Mouse (Mus musculus): ENCODE measurements around the gene Spats2.
A peak's percentile ranks its signal among the peaks of the same experiment; 100 is the strongest.
"Not testable (repeated sequence)": the region's sequence is repeated elsewhere in the genome, so short reads cannot be mapped to it uniquely, and the experiment has no call there.

The Spats2 gene

GRCm38 (mm10) chr15:99225081-99225810, 99.5 kb downstream of the Spats2 start:
- DNase-seq (ENCODE audit: low spot score), result no peak

GRCm38 (mm10) chr15:99226090-99226489, 100.4 kb downstream of the Spats2 start:
- DNase-seq (ENCODE audit: low spot score), result no peak

DNA sequence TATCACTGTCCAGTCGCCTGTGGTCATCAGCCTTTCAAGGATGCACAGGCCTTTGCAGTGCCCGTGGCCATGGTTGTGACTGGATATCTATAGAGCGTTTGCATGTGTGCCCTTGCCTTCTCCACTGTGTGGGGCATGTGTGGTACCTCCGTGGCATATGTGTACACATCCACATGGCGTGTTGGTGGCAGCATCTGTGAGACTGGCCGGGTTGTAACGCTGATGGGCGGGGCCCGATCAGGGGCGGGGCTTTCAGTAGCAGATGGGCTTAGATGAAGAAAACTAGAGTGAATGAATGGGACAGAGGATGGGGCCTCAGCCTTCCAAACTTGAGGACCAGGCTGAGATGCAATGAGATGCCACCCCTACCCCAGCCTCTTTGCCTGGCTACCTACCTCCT, 106.3 kb downstream of the Spats2 start:
- no peak for DNase-seq (ENCODE audit: low spot score)

DNA sequence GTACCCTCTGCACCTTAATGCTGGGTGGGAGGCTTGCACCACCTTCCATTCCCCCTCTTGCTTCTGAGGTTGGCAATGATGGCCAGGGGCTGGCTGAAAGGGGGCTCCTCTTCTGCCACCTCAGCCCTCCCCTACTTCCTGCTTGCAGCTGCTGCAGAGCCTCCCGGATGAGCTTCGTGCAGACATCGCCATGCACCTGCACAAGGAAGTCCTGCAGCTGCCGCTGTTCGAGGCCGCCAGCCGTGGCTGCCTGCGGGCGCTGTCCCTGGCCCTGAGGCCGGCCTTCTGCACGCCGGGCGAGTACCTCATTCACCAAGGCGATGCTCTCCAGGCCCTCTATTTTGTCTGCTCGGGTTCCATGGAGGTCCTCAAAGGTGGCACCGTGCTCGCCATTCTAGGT, 108.0 kb downstream of the Spats2 start:
- no peak for DNase-seq (ENCODE audit: low spot score)

DNA sequence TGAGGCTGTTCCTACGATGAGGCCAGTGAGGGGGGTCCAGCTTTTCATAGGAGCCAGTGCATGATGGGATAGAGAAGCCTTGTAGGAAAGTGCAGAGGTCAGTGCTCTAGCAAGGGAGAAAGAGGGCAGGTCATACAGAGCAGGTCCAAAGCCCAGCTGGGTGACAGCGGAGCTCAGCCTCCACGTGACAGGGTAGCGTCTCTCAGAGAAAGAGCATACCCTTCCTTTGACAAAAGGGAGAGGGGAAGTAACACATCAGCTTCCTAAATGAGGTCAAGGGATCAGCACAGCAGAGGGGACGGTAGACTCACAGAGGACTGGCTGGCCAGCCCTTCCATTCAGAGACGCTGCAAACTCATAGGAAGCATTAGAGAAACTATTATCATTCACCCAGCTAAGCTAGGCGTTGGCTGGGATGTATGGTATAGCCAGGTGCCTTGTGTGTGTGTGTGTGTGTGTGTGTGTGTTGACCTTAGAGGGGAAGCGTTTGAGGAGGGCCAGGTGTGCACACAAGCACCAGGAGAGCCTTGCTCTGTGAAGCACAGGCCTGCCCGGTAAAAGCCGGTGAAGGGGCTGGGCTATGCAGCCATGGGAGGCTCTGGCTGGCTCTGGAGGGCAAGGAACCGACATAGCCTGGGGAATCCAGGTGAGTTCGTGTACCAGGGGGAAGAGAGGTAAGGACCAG, 108.8 kb downstream of the Spats2 start:
- no peak for DNase-seq (ENCODE audit: low spot score)

DNA sequence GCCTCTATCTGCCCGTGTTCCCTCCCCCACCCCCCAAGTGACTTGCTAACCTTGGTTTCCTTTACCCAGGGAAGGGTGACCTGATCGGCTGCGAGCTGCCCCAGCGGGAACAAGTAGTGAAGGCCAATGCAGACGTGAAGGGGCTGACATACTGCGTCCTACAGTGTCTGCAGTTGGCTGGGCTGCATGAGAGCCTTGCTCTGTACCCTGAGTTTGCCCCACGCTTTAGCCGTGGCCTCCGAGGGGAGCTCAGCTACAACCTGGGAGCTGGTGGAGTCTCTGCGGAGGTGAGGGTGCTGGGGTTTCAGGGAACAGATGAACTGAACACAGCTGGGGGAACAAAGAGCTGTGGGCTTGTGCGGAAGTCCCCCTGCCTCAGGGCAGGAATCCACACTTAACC, 112.3 kb downstream of the Spats2 start:
- no peak for DNase-seq (ENCODE audit: low spot score)

DNA sequence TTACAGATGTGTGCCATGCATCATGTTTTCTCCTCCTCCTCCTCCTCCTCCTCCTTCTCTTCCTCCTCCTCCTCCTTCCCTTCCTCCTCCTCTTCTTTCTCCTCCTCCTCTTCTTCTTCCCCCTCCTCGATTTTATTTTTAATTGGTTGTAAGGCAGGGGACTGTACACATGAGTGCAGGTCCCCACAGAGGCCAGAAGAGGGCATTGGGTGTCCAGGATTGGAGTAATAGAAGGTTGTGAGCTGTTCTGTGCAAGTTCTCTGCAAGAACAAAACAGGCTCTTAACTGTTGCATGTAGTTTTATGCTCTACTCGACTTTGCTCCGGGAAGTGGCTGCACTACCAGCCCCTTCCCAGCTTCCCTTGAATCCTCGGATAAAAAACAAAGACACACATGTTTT, 114.4 kb downstream of the Spats2 start:
- DNase-seq (ENCODE audit: low spot score), result peak; percentile 37

DNA sequence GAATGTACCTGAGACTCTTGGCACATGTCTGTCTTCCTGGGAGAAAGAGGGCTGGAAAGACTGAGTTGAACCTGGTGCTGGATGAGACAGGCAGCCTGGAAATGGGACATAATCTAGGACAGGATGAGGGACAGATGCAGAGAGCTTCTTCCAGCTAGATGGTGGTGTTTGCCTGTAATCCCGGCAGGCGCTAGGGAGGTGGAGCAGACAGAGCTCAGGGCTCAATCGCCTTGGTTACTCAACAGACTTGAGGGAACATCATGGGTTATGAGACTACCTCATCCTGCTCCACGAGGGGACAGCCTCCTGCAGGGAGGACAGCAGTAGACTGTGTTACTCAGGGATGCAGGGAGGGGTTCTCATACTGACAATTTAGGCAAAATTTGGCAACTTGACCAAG, 115.5 kb downstream of the Spats2 start:
- DNase-seq (ENCODE audit: low spot score), result no peak

- no peak for DNase-seq (ENCODE audit: low spot score)
Measured at GRCm38 (mm10) chr15:99242045-99242444, 116.3 kb downstream of the Spats2 start.

GRCm38 (mm10) chr15:99246736-99247135, 121.0 kb downstream of the Spats2 start:
- DNase-seq (ENCODE audit: low spot score), result not testable (repeated sequence)

DNA sequence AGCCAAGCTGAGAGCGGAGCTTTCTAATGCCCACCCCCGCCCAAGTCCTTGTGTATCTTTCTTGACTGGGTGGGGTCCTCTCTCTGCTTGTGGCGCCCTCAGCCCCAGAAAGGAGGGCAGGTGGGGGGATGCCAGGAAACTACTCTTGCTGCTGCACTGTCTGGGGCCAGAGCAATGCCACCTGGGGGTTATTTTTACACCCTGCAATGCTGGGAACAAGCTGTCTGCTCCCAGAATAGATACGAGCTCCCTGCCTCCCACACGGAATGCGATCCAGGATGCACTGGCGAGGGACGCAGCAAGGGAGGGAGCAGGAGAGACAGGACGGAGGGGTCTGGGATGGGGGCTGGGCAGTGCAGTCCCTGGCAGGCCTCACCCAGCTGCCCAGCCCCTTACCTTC, 123.3 kb downstream of the Spats2 start:
- no peak for DNase-seq (ENCODE audit: low spot score)

GRCm38 (mm10) chr15:99249938-99250337, 124.2 kb downstream of the Spats2 start:
- no peak for DNase-seq (ENCODE audit: low spot score)

GRCm38 (mm10) chr15:99251111-99251510, 125.4 kb downstream of the Spats2 start:
- DNase-seq (ENCODE audit: low spot score), result peak; percentile 38

- DNase-seq (ENCODE audit: low spot score), result peak; percentile 100
Measured at GRCm38 (mm10) chr15:99251626-99252380, 126.1 kb downstream of the Spats2 start, which contains the start of gene Mcrs1. Gene Mcrs1 (minus strand): TSS chr15:99251961.

- DNase-seq (ENCODE audit: low spot score), result peak; percentile 52
Measured at GRCm38 (mm10) chr15:99252381-99253174, 126.9 kb downstream of the Spats2 start.

- not testable (repeated sequence) for DNase-seq (ENCODE audit: low spot score)
Measured at GRCm38 (mm10) chr15:99253175-99253479, 127.4 kb downstream of the Spats2 start.

GRCm38 (mm10) chr15:99253772-99254171, 128.1 kb downstream of the Spats2 start:
- DNase-seq (ENCODE audit: low spot score), result no peak

DNA sequence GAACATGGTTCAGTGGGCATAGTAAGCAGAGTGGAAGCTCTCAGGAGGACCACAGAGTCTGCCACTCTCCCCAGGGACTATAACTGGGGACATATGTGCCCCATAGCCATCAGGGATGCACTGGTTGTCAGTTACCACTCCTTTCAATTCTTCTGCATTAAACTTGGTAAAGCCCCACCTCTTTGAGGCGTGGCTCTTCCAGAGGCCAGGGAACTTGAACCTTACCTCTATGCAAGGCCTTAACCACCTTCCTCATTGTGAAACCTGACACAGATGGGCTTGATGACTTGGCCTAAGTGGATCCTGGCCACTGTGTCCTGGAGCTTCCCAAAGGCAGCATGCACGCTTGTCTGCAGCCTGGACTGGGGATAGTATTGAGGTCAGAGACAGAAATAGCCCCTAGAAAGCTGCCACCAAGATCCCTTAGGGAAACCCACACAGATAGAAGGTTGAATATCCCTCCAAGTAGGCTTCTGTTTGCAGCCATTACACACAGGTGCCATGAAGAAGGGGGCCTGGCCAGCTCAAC, 128.8 kb downstream of the Spats2 start:
- DNase-seq (ENCODE audit: low spot score), result no peak

- DNase-seq (ENCODE audit: low spot score), result peak; percentile 21
Measured at GRCm38 (mm10) chr15:99255241-99255749, 129.6 kb downstream of the Spats2 start.

DNA sequence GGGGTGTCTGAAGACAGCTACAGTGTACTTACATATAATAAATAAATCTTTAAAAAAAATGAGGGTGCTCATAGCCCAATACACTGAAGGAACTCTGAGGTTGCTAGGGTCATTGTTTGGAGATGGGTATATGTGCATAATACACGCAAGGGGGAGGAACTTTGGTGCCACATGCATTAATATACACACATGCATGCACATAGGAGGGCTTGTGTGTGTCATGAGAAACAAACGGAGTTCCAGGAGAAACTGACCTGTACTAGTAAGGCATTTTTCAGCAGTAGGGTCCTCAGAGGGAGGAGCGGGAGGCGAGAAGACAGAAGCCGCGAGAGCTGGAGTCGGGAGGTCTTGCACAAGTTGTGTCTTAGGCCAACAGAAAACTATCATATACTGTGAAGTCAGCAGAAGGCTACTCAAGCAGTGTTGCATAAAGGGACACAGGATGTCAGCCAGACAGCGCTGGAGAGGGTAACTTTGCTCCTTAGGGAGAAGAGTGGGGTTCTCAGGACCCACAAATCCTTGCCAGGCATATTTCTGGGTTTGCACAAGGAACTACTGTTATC, 133.5 kb downstream of the Spats2 start:
- DNase-seq (ENCODE audit: low spot score), result peak; percentile 81

DNA sequence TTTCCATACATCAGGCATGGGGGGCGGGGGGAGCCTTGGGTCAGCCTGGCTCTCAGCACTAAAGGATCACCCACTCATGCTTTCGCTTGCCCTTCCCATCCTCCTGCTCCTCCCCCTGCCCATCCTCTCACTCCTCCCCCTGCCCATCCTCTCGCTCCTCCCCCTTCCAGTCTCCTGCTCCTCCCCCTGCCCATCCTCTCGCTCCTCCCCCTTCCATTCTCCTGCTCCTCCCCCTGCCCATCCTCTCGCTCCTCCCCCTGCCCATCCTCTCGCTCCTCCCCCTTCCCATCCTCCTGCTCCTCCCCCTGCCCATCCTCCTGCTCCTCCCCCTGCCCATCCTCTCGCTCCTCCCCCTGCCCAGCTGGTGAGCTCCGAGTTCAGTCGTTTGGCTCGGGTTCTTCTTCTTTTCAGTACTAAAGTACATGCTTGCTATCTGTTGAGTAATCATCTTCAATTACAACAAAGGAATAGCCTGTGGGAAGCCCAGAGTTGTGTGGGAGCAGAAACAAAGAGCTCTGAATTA, 134.1 kb downstream of the Spats2 start:
- DNase-seq (ENCODE audit: low spot score), result peak; percentile 89

Data from adipocyte (in vitro differentiated cells).